Mouse (Mus musculus) ES-E14 (cell line): ENCODE data around the gene 9530053A07Rik.

Source experiments
- CHD2 ChIP-seq: IDR thresholded peaks from 2 replicates; pipeline ENCODE4 v1.6.1; 2014; ENCODE audit warnings: mild to moderate bottlenecking, low read depth, low read length, inconsistent platforms
- MAFK ChIP-seq: IDR thresholded peaks from 2 replicates; pipeline ENCODE4 v1.6.1; 2014; ENCODE audit warnings: mild to moderate bottlenecking, low read depth, low read length, inconsistent platforms; ENCODE audit not compliant: insufficient read depth
- ZC3H11A ChIP-seq: IDR thresholded peaks from 2 replicates; pipeline ENCODE4 v1.6.1; 2012; ENCODE audit warnings: low read depth, mild to moderate bottlenecking, inconsistent platforms, low read length, borderline replicate concordance
- ZNF384 ChIP-seq: IDR thresholded peaks from 2 replicates; pipeline ENCODE4 v1.6.1; 2012; ENCODE audit warnings: low read depth, low read length, inconsistent platforms

DNA sequence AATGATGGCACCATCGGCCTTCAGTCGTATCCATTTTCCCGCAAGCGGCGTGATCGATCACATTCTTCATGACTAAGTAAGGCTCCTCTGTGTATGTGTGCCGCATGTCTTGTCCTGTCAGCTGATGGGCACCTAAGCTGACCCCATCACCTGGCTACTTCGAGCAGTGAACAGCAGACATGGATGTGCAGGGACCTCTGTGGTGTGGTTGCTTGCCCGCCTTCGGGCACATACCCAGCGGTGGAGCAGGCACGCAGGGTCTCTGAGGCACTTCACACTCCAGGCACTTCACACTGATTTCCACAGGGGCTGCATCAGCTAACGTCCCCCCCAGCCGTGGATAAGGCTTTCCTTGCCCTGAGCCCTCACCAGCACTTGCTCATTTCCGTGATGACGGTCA is 30.2 kb upstream of the 9530053A07Rik start:
- no peak for TF ChIP-seq ZNF384
- TF ChIP-seq ZC3H11A, result no peak
- TF ChIP-seq MAFK, result no peak
- TF ChIP-seq CHD2, result no peak
